Mouse (Mus musculus) layer of hippocampus, adult 2 months (tissue): ENCODE measurements at regions not wholly inside any gene's neighbourhood (a gene's known extent, or its start where the extent isn't known, plus 50 kb on each side); places are given as distances from the start of the nearest gene placed in this dataset.

Source experiments
- DNase-seq, 2 experiments: peaks; one replicate each; pipeline ENCODE4 v3.0.0; 2022; ENCODE audit warnings: low spot score in 2 of 2
- H3K27ac ChIP-seq: fragments of 200-600 bp; 2 replicates; pipeline ENCODE4 v1.8.1; 2022
- H3K4me3 ChIP-seq: fragments of 200-600 bp; 2 replicates; pipeline ENCODE4 v1.8.1; 2022; ENCODE audit warnings: mild to moderate bottlenecking
- CTCF ChIP-seq: fragments of 200-600 bp; conservative IDR thresholded peaks from 2 replicates; pipeline ENCODE4 v1.8.1; 2022; ENCODE audit warnings: antibody characterized with exemption, mild to moderate bottlenecking, moderate library complexity

DNA sequence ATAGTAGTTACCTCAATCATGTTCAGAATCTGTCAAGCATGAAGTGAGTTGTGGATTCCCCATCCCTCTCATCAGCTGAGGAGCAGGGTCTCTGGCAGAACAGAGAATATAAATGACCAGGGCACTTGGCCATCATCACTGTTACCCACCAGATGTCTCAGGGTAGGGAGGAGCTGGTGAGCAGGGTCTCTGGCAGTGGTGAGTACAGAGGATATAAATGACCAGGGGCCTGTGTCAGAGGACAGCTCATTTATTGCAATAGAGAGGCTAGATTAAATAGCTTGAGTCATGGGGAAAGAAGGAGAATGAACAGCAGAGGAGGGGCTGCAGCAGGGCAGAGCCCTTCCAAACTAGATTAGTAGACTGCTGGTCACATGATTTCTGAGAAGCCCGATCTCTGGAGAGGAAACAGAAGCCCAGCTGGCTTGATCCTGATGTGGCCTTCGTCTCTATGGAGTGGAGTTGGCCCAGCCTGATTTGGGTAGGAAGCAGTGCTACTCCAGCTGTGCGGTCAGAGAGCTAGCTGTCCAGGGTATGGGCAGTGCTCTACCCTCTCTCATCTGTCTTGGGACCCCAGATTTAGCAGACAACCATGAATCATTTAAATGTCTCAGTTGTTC is 766.3 kb downstream of the Dach1 start:
- no peak for DNase-seq
- no peak for TF ChIP-seq CTCF
- Histone ChIP-seq H3K27ac (no peak overlapping the region), H3K4me3 (no peak overlapping the region)

DNA sequence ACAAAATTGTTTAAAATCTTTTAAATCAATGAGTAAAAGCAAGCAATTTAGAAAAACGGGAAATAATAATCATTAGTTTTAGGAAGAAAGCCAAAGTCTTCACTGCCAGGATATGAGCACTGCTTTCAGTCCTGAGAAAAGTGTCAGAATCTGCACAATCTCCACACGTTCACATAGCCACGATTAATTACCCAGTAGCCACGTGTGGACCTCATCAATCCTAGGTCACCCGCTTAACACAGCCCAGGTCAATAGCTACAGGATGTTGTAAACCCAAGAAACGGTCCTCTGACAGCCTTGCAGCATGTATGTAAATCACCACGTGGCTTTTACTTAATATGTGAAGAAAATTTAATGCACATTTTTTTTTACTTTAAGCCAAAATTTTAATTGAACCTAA is 773.2 kb downstream of the Dach1 start:
- DNase-seq = no peak
- no peak overlapping the region for H3K4me3 ChIP-seq
- no peak overlapping the region for H3K27ac ChIP-seq
- no peak for TF ChIP-seq CTCF

DNA sequence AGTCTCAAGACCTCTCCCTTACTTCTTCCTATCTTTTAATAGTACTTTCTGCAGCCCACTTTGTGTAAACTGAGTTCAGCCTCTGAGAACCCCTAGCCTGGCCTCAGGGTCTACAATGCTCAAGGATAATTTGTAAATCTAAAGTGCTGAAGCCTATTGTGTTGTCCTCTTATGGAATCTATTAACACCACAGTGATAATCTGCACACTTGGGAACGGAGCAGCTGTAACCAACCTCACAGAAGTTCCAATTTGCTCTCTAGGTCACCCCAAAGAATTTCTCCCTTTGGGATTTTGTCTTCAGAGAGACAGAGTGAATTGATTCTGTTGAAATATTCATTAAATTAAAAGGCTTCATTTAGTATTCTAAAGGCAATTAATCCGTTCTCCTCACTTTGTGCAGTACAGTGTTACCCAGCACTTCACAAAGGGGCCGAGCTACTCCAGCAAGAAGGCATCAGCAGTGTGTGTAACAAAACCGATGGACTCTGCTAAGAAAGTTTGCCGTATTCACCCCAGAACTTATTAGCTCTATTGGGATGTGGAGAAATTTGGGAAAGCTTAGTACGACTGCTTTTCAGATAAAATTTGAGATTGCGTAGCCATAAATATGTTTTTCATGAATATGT is 773.7 kb downstream of the Dach1 start:
- H3K27ac ChIP-seq = no peak overlapping the region
- no peak for TF ChIP-seq CTCF

DNA sequence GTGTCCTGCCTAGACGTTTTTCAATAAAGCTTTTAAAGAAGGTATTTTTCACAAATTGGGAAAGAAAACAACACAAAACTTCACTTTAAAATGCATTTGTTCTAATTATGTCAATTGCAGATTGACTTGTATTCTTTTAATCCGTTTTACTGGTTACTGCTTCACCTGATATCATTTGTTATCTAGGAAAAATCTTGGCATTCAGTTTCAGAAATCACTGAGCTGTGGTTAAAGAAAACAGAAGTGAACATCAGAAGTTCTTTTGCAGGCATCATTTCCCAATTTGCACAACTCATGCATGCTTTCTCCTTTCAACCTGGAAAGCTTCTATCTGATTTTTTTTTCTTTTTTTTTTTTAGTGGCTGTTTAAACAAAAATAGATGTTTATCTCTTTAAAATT is 780.6 kb downstream of the Dach1 start:
- H3K27ac ChIP-seq = no peak overlapping the region
- TF ChIP-seq CTCF = no peak
- no peak overlapping the region for H3K4me3 ChIP-seq
- DNase-seq = no peak

More for the DNA sequence above, 773.7 kb downstream of the Dach1 start:
- H3K4me3 ChIP-seq = no peak overlapping the region
- no peak for DNase-seq

DNA sequence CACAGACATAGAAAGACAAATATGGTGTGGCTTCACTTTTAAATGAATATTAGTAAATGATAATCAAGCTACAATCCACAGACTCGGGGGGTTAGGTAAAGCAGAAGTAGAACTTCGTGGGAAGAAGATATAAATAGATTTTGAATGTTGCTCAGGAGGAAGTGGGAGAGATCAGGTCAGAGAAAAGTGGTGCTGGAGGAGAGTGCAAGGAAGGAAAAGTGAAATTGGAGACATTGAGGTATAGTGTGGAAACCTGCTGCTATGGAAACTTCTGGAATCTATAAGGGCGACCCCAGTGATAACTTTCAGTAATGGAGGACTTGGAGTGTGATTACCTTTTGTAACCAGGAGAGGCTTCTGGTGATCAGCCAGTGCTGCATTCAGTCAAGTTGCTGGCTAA is 789.4 kb downstream of the Dach1 start:
- DNase-seq = no peak
- TF ChIP-seq CTCF = no peak
- no peak overlapping the region for H3K4me3 ChIP-seq
- H3K27ac ChIP-seq = no peak overlapping the region

DNA sequence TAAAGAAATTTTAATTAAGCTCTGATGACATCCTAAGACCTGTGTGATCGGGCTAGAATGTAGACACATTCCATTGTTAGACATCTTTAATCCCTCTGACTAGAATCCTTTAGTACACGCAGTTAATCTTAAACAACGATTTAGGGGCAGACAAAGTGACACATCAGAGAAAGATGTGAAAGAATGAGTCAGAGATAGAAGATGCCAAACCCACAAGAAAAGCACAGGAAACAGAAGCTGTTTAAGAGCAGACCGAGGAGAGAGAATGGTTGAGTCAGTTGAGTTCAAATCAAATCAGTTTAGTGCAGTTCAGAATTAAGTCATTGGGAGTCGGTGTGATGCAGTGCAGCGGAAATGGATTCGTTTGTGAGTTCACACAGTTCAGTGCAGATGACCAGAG is 812.6 kb downstream of the Dach1 start:
- DNase-seq = peak in 1 of 2 experiments; percentile 1
- H3K27ac ChIP-seq = no peak overlapping the region
- no peak overlapping the region for H3K4me3 ChIP-seq
- no peak for TF ChIP-seq CTCF

DNA sequence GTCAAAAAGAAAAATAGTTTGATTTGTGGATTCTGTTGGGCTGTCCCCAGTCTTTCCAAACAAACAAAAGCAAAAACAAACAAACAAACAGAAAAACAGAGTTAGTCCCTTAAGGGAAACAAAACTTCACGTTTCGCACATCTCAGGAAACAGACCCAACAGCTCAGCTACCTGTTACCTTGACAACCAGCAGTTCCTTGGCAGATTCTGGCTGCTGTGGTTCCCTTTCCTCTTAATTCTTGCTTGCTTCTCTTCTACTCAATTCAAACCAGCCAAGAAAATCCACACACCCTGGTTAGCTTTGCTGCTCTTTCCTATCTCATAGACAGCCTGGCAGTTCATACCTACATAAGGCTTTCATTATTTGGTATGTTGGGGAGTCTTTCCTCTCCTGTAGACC is 821.6 kb downstream of the Dach1 start:
- H3K27ac ChIP-seq = no peak overlapping the region
- no peak overlapping the region for H3K4me3 ChIP-seq
- no peak for TF ChIP-seq CTCF
- no peak for DNase-seq

DNA sequence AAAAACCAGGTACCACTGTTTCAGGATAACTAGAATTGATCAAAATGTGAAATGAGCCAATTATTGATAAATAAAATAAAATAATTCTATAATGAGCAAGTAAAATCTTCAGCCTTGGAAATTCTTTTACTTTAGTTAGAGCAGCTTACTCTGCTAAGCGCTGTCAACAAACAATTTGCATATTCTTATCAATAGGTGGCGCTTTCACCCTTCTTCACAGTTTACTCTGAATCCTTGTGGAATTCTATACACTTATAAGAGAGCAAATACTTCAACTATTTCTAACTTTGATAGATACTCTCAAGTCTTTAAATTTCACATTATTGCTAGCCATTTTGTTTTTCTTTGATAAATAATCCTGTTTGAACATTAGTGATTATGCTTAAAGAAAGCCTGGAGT is 812.5 kb upstream of the Klhl1 start:
- peak; percentile 20 to 31 for DNase-seq
- Histone ChIP-seq H3K4me3 (no peak overlapping the region), H3K27ac (no peak overlapping the region)
- TF ChIP-seq CTCF = peak; percentile 89

DNA sequence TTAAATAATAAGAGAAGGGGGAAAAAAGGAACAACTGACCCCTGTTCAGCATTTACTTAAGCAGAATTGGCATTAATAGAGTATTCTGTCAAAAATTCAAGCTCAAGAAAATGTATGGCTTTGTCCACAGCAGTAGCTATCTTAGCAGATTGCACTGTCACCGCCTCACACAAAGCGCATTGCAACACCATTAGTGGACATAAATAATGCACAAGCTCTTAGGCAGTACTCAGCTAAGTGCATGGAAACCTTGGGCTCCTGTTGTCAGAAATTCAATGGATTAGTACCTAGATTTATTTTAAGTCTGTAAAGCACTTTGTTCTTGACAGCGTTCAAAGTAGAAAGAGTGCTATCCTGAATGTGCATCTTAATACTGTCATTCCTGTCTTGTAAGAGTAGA is 811.1 kb upstream of the Klhl1 start:
- no peak for TF ChIP-seq CTCF
- Histone ChIP-seq H3K4me3 (no peak overlapping the region), H3K27ac (no peak overlapping the region)
- DNase-seq = no peak

DNA sequence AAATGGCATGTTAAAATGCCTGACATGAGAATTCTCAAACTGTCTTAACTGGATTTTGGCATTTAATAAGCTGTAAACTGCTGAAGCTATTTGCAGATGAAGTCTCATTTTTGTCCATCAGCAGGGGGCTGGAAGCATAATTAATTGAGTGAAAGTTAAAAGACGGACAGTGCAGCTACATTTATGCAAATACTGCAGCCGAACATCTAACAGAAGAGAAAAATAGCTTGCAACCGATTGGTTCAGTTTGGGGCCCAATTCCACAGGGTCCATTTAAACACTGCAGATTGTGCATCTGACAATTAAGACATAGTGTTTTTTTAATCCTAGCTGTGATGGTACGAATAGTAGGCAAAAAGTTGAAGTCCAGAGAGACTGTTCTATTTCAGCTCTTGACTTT is 774.2 kb upstream of the Klhl1 start:
- TF ChIP-seq CTCF = no peak
- no peak for DNase-seq
- no peak overlapping the region for H3K4me3 ChIP-seq
- H3K27ac ChIP-seq = no peak overlapping the region

DNA sequence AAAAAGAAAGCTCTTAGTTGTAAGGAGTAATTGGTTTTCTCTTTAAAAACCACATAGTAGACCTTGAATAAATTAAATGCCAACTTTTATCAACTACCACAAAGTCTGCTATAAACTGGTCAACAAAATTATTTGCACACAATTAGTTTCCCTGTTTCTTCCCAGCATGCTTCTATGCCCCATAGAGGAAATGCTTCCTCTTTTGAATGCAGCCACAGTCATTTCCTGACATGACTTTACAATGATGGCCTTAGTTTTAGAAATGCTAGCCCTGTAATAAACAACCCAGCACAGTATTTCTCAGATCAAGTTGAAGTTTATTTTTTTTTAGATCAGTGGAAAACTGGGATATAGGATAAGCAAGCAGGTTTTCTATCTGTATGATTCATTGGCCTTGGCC is 768.5 kb upstream of the Klhl1 start:
- TF ChIP-seq CTCF = no peak
- DNase-seq = no peak

DNA sequence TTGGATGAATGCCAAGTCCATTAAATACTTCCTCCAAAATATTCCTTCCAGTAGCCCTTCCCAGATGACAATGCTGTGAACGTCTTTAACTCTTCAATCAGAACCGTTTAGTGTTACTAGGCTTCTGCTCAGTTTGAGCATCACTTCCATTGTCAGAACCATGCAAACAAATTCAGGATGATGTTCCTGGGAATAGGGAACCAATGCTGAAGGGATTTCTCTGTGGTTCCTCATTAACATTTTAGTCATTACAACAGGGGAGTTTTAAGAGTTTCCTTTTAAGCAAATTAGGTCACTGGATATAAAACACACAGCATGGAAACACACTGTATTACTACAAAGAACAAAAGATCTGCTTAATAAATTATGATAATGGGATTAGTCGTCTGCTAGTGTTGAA is 739.6 kb upstream of the Klhl1 start:
- TF ChIP-seq CTCF = no peak

More for the DNA sequence above, 768.5 kb upstream of the Klhl1 start:
- no peak overlapping the region for H3K4me3 ChIP-seq
- no peak overlapping the region for H3K27ac ChIP-seq

More for the DNA sequence above, 739.6 kb upstream of the Klhl1 start:
- no peak overlapping the region for H3K4me3 ChIP-seq
- no peak overlapping the region for H3K27ac ChIP-seq
- DNase-seq = no peak
